Mouse (Mus musculus) ES-E14 (cell line): Measurements from ENCODE around the gene F5. TPM values are rescaled to one million over a fixed set of nuclear protein-coding genes. Genes with fewer than 3 reads are reported as not detected.

Experiments used
- DNase-seq: peaks from one replicate; pipeline ENCODE4 v3.0.0-alpha.2; 2013; ENCODE audit warnings: low read depth, low spot score
- H3K27ac ChIP-seq: 2 replicates; pipeline ENCODE4 v1.5.1; 2012; ENCODE audit warnings: low read depth, mild to moderate bottlenecking, low read length, moderate library complexity, mixed read lengths; ENCODE audit not compliant: poor library complexity, insufficient read depth, severe bottlenecking
- H3K36me3 ChIP-seq: 2 replicates; pipeline ENCODE4 v1.6.1; 2012; ENCODE audit warnings: mild to moderate bottlenecking, low read length, moderate library complexity, mixed read lengths; ENCODE audit not compliant: control insufficient read depth, poor library complexity, insufficient read depth, severe bottlenecking
- H3K4me1 ChIP-seq, 2 experiments: fragments of 150-350 bp in 1 of 2; sonication (generic) in 1 of 2; 2 replicates each; pipeline ENCODE4 v1.6.1; 2012; ENCODE audit warnings: low read length in 2 of 2, mild to moderate bottlenecking in 1 of 2, mixed read lengths in 1 of 2; ENCODE audit not compliant: control insufficient read depth in 2 of 2, insufficient read depth in 2 of 2, poor library complexity in 1 of 2
- H3K4me3 ChIP-seq, 2 experiments: fragments of 150-350 bp in 1 of 2; sonication (generic) in 1 of 2; 2 replicates each; pipeline ENCODE4 v1.5.1; 2012; ENCODE audit warnings: low read length in 2 of 2, low read depth in 1 of 2, mild to moderate bottlenecking in 1 of 2, mixed read lengths in 1 of 2; ENCODE audit not compliant: insufficient read depth in 1 of 2, poor library complexity in 1 of 2, severe bottlenecking in 1 of 2
- H3K9ac ChIP-seq: 2 replicates; pipeline ENCODE4 v1.6.1; 2012; ENCODE audit warnings: low read depth, mild to moderate bottlenecking, low read length, mixed read lengths; ENCODE audit not compliant: poor library complexity, insufficient read depth, severe bottlenecking
- H3K9me3 ChIP-seq: fragments of 150-350 bp; sonication (generic); 2 replicates; pipeline ENCODE4 v1.6.1; 2012; ENCODE audit warnings: low read depth, mild to moderate bottlenecking, low read length; ENCODE audit not compliant: control insufficient read depth, insufficient read depth
- CHD2 ChIP-seq: IDR thresholded peaks from 2 replicates; pipeline ENCODE4 v1.6.1; 2014; ENCODE audit warnings: mild to moderate bottlenecking, low read depth, low read length, inconsistent platforms
- HCFC1 ChIP-seq: IDR thresholded peaks from 2 replicates; pipeline ENCODE4 v1.6.1; 2012; ENCODE audit warnings: low read length, inconsistent platforms, borderline replicate concordance; ENCODE audit not compliant: insufficient read depth
- MAFK ChIP-seq: IDR thresholded peaks from 2 replicates; pipeline ENCODE4 v1.6.1; 2014; ENCODE audit warnings: mild to moderate bottlenecking, low read depth, low read length, inconsistent platforms; ENCODE audit not compliant: insufficient read depth
- ZC3H11A ChIP-seq: IDR thresholded peaks from 2 replicates; pipeline ENCODE4 v1.6.1; 2012; ENCODE audit warnings: low read depth, mild to moderate bottlenecking, inconsistent platforms, low read length, borderline replicate concordance
- ZNF384 ChIP-seq: IDR thresholded peaks from 2 replicates; pipeline ENCODE4 v1.6.1; 2012; ENCODE audit warnings: low read depth, low read length, inconsistent platforms
- in situ Hi-C, 2 experiments: fragments of 600-800 bp; cut with MboI; formaldehyde crosslinking; loops; one replicate each; pipeline ENCODE4 v1.15.1; 2025; ENCODE audit warnings: low sequenced_read_pairs in 2 of 2, inconsistent platforms in 1 of 2; ENCODE audit not compliant: unreplicated experiment in 2 of 2
- total RNA-seq: library from RNA; depleted of rRNA; stranded (reverse); fragments of 300-350 nt; gene quantifications from 2 replicates; pipeline ENCODE4 v1.2.3, GENCODE M21; 2012

Gene F5
- total RNA-seq, 1 experiment: 0.76 TPM

- in situ Hi-C loops: no loop called here
- no peak for DNase-seq
Observed at GRCm38 (mm10) chr1:164152836-164153235, 1.2 kb downstream of the F5 start.

GRCm38 (mm10) chr1:164154983-164155382 lies 3.3 kb downstream of the F5 start:
- Histone ChIP-seq H3K4me1 (peaks cover 0 to 8% of the 10 kb centered on the region in 2 experiments; a peak in 1 of 4 replicates), H3K4me3 (no peak overlapping the region), H3K27ac (no peak overlapping the region), H3K36me3 (no peaks in the 10 kb centered on the region), H3K9ac (no peak overlapping the region), H3K9me3 (no peaks in the 10 kb centered on the region)
- in situ Hi-C loops: no loop called here
- no peak for DNase-seq
- no peak for TF ChIP-seq MAFK

More at GRCm38 (mm10) chr1:164152836-164153235, 1.2 kb downstream of the F5 start:
- H3K9ac ChIP-seq: no peak overlapping the region
- H3K27ac ChIP-seq: no peak overlapping the region
- peaks cover 0 to 8% of the 10 kb centered on the region in 2 experiments; a peak in 1 of 4 replicates for H3K4me1 ChIP-seq
- TF ChIP-seq ZC3H11A: no peak
- H3K4me3 ChIP-seq: no peak overlapping the region
- no peaks in the 10 kb centered on the region for H3K36me3 ChIP-seq
- no peaks in the 10 kb centered on the region for H3K9me3 ChIP-seq

GRCm38 (mm10) chr1:164158571-164158970 lies 6.9 kb downstream of the F5 start:
- no peaks in the 10 kb centered on the region for H3K4me1 ChIP-seq
- DNase-seq: no peak
- H3K27ac ChIP-seq: no peak overlapping the region
- TF ChIP-seq MAFK: no peak
- TF ChIP-seq HCFC1: no peak
- TF ChIP-seq ZC3H11A: no peak
- no peak for TF ChIP-seq CHD2
- no peak for TF ChIP-seq ZNF384
- H3K9me3 ChIP-seq: no peaks in the 10 kb centered on the region
- H3K36me3 ChIP-seq: no peaks in the 10 kb centered on the region
- no peak overlapping the region for H3K4me3 ChIP-seq
- in situ Hi-C loops: no loop called here
- no peak overlapping the region for H3K9ac ChIP-seq

- Histone ChIP-seq H3K27ac (no peak overlapping the region), H3K9ac (no peak overlapping the region), H3K4me3 (no peak overlapping the region), H3K9me3 (no peaks in the 10 kb centered on the region), H3K36me3 (no peaks in the 10 kb centered on the region), H3K4me1 (no peaks in the 10 kb centered on the region)
- DNase-seq: no peak
- in situ Hi-C loops: no loop called here
- TF ChIP-seq MAFK (no peak), ZNF384 (no peak), CHD2 (no peak), ZC3H11A (no peak)
Observed at GRCm38 (mm10) chr1:164159781-164160180, 8.1 kb downstream of the F5 start.

GRCm38 (mm10) chr1:164162745-164163144 lies 11.1 kb downstream of the F5 start:
- H3K27ac ChIP-seq: no peak overlapping the region
- no peaks in the 10 kb centered on the region for H3K36me3 ChIP-seq
- H3K9ac ChIP-seq: no peak overlapping the region
- DNase-seq: no peak
- no peaks in the 10 kb centered on the region for H3K9me3 ChIP-seq
- no peak overlapping the region for H3K4me3 ChIP-seq
- in situ Hi-C loops: no loop called here
- H3K4me1 ChIP-seq: no peaks in the 10 kb centered on the region
- TF ChIP-seq HCFC1 (no peak), CHD2 (no peak), MAFK (no peak), ZC3H11A (no peak), ZNF384 (no peak)
